Comparison of ENCODE assay signal across 24 mouse cellular contexts in the genomic region with DNA sequence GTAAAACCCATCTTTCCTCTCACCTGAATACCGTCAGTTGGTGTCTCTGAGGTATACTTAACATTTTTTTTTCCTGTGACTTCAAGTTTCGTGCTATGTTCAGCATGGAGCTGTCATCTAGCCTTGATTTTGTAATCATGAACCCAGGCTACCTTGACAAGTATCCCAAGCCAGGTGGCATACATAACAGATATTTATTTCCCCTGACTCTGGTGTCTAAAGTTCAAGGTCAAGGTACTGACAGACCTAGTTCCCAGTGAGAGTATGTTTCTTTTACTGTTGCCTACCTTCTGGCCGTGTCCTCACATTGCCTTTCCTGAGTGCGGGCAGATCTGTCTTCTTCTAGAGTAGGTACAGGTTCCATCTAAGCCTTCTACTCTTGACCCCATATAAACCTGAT.
DNase-seq lines count a peak whose midpoint lies in the region; ATAC-seq and TF ChIP-seq lines count a peak whose summit lies in the region.
"Had no signal": no experiment of that assay in that cellular context is flagged by ENCODE, and none has a peak within 500 bp of the region (broad histone marks: within the 10 kb centered on the region; RNA-seq: fewer than 3 reads in every experiment).

No protein-coding gene starts in this region.

- H3K4me1 ChIP-seq in heart, embryonic 10.5 days, result peaks cover 58% of the 10 kb centered on the region
- H3K4me1 ChIP-seq in heart, postnatal 0 days (ENCODE audit: control insufficient read depth, insufficient read depth), result peaks cover 34% of the 10 kb centered on the region
- H3K4me1 ChIP-seq in liver, adult 2 months (ENCODE audit: control insufficient read depth, insufficient read depth, low read length), result peaks cover 18% of the 10 kb centered on the region
- H3K4me1 ChIP-seq in liver, embryonic 12.5 days, result peaks cover 8% of the 10 kb centered on the region

- no peaks in the 10 kb centered on the region; the same call in 1 of the 2 replicates for H3K79me2 ChIP-seq in liver, adult 2 months (ENCODE audit: control insufficient read depth, insufficient read depth, low read length)

- H3K4me3 ChIP-seq in gastrocnemius, adult 2 months, result no peak overlapping the region
- H3K4me3 ChIP-seq in heart, embryonic 10.5 days, result no peak overlapping the region
- no peak overlapping the region for H3K4me3 ChIP-seq in heart, postnatal 0 days (ENCODE audit: low read depth, low read length)
- no peak overlapping the region for H3K4me3 ChIP-seq in liver, adult 2 months (ENCODE audit: insufficient read depth, low read depth, low read length)
- H3K4me3 ChIP-seq in liver, embryonic 12.5 days, result no peak overlapping the region
- H3K4me3 ChIP-seq: embryonic facial prominence, embryonic 10.5 days; embryonic facial prominence, embryonic 12.5 days; forebrain, embryonic 13.5 days had no signal

- DNase-seq in gastrocnemius, adult 2 months, result no peak
- DNase-seq in gastrocnemius, adult 18-20 months (ENCODE audit: low spot score), result no peak
- DNase-seq in heart, embryonic 10.5 days (ENCODE audit: low spot score), result no peak
- DNase-seq in heart, adult 8-10 months (ENCODE audit: low spot score), result no peak
- no peak for DNase-seq in heart, postnatal 0 days (ENCODE audit: low spot score)
- DNase-seq in heart, postnatal 4 days, result no peak
- peak; percentile 92 for DNase-seq in liver, adult 2 months (ENCODE audit: extremely low read depth, low read depth, low spot score)
- DNase-seq: adrenal gland, postnatal 14 days; adrenal gland, postnatal 36 days; B cell, adult 2 months; cerebellum, adult 11-12 months; cerebellum, adult 2 months; cerebellum, adult 9-10 months; cerebellum, postnatal 10 days; cerebellum, postnatal 25 days had no signal

- TF ChIP-seq EP300 in heart, postnatal 0 days (IDR thresholded peaks at IDR 0.05; ENCODE audit: low read depth), result no peak

- no peak overlapping the region for H3K9ac ChIP-seq in heart, postnatal 0 days (replicated peaks; ENCODE audit: low read depth, low read length)
- no peak overlapping the region for H3K9ac ChIP-seq in liver, adult 2 months (ENCODE audit: low read depth, low read length)
- H3K9ac ChIP-seq in liver, embryonic 12.5 days, result no peak overlapping the region
- H3K9ac ChIP-seq: embryonic facial prominence, embryonic 12.5 days; forebrain, embryonic 13.5 days had no signal

- intact Hi-C loops in gastrocnemius, adult 2 months (cut with DNase I), result loop anchor here (5.0 kb wide), 1 partner anchor 78 kb away; the partner anchor contains the start of gene Mitf

- H3K4me2 ChIP-seq in heart, postnatal 0 days (ENCODE audit: low read depth, low read length), result no peak overlapping the region
- no peak overlapping the region for H3K4me2 ChIP-seq in liver, embryonic 12.5 days
- H3K4me2 ChIP-seq: embryonic facial prominence, embryonic 12.5 days; forebrain, embryonic 13.5 days had no signal

- no peaks in the 10 kb centered on the region for H3K36me3 ChIP-seq in heart, embryonic 10.5 days
- H3K36me3 ChIP-seq in heart, postnatal 0 days (replicated peaks; ENCODE audit: control insufficient read depth, insufficient read depth, low read length), result no peaks in the 10 kb centered on the region
- H3K36me3 ChIP-seq in liver, adult 2 months (ENCODE audit: control insufficient read depth, insufficient read depth, low read length), result no peaks in the 10 kb centered on the region
- no peaks in the 10 kb centered on the region for H3K36me3 ChIP-seq in liver, embryonic 12.5 days
- H3K36me3 ChIP-seq: embryonic facial prominence, embryonic 10.5 days; embryonic facial prominence, embryonic 12.5 days; G1E had no signal

- peak overlapping the region; percentile 12; the same call in 1 of the 2 replicates for H3K27ac ChIP-seq in gastrocnemius, adult 2 months
- peak overlapping the region; percentile 64; the same call in 1 of the 2 replicates for H3K27ac ChIP-seq in heart, embryonic 10.5 days
- peak overlapping the region; percentile 39; the same call in 1 of the 2 replicates for H3K27ac ChIP-seq in heart, postnatal 0 days (ENCODE audit: low read depth)
- peak overlapping the region; percentile 59 for H3K27ac ChIP-seq in liver, adult 2 months (replicated peaks; ENCODE audit: insufficient read depth, low read depth, low read length)
- H3K27ac ChIP-seq in liver, embryonic 12.5 days, result no peak overlapping the region
- H3K27ac ChIP-seq: embryonic facial prominence, embryonic 10.5 days; embryonic facial prominence, embryonic 12.5 days; forebrain, embryonic 13.5 days had no signal

- WGBS in heart, embryonic 10.5 days, result 83% methylated on average over 4 of the region's 4 CpGs
- WGBS in heart, postnatal 0 days, result 74% methylated on average over 4 of the region's 4 CpGs
- WGBS in liver, adult 2 months, result 22% methylated on average over 4 of the region's 4 CpGs
- WGBS in liver, embryonic 12.5 days (ENCODE audit: insufficient replicate concordance), result 71% methylated on average over 4 of the region's 4 CpGs

- H3K9me3 ChIP-seq in heart, embryonic 10.5 days, result no peaks in the 10 kb centered on the region
- no peaks in the 10 kb centered on the region for H3K9me3 ChIP-seq in heart, postnatal 0 days (replicated peaks; ENCODE audit: control insufficient read depth, low read length)
- no peaks in the 10 kb centered on the region for H3K9me3 ChIP-seq in liver, embryonic 12.5 days (replicated peaks)
- H3K9me3 ChIP-seq: embryonic facial prominence, embryonic 10.5 days; embryonic facial prominence, embryonic 12.5 days; forebrain, embryonic 13.5 days had no signal

- ATAC-seq in heart, postnatal 0 days (ENCODE audit: insufficient read depth, low read depth), result no peak
- no peak for ATAC-seq in liver, embryonic 12.5 days
- ATAC-seq: activated CD4-positive, CD25-positive, alpha-beta regulatory T cell, adult 4 months; CD4-positive, CD25-positive, alpha-beta regulatory T cell, adult 4 months; forebrain, embryonic 13.5 days; Patski had no signal

- no peaks in the 10 kb centered on the region for H3K27me3 ChIP-seq in heart, embryonic 10.5 days (ENCODE audit: insufficient read depth, poor library complexity, severe bottlenecking)
- H3K27me3 ChIP-seq in heart, postnatal 0 days (ENCODE audit: control insufficient read depth, insufficient read depth, low read length), result no peaks in the 10 kb centered on the region
- H3K27me3 ChIP-seq in liver, adult 2 months (ENCODE audit: control insufficient read depth, insufficient read depth, low read length), result no peaks in the 10 kb centered on the region
- H3K27me3 ChIP-seq in liver, embryonic 12.5 days (replicated peaks), result no peaks in the 10 kb centered on the region
- H3K27me3 ChIP-seq: CH12.LX; embryonic facial prominence, embryonic 12.5 days; forebrain, embryonic 13.5 days; Patski had no signal

- TF ChIP-seq CTCF in gastrocnemius, adult 2 months (IDR thresholded peaks at IDR 0.05), result no peak
- TF ChIP-seq CTCF in heart, postnatal 0 days (IDR thresholded peaks at IDR 0.05; ENCODE audit: low read depth), result no peak
- TF ChIP-seq CTCF in liver, adult 2 months (IDR thresholded peaks at IDR 0.05; ENCODE audit: low read depth, low read length), result no peak

- TF ChIP-seq POLR2A in liver, adult 2 months (IDR thresholded peaks at IDR 0.05; ENCODE audit: extremely low read depth, insufficient read depth, low read length), result no peak
